Mouse (Mus musculus) bone marrow, adult 2 months (tissue): ENCODE results near the gene Dennd1a.

Experiments
- CTCF ChIP-seq: fragments of 200-500 bp; IDR thresholded peaks from 2 replicates; pipeline ENCODE4 v1.5.1; 2011; ENCODE audit warnings: low read length, control low read depth; ENCODE audit not compliant: control insufficient read depth, insufficient read depth
- POLR2A ChIP-seq: fragments of 200-500 bp; IDR thresholded peaks from 2 replicates; pipeline ENCODE4 v1.6.1; 2011; ENCODE audit warnings: low read depth, mild to moderate bottlenecking, control low read depth, low read length, borderline replicate concordance; ENCODE audit not compliant: control insufficient read depth

- no peak for TF ChIP-seq CTCF
- TF ChIP-seq POLR2A, result no peak
Observed at GRCm38 (mm10) chr2:37812401-37812800, 474.8 kb downstream of the Dennd1a start.
